Mouse (Mus musculus) megakaryocyte, embryonic 14.5 days (primary cell): ENCODE measurements around the gene Adipoq. TPM values are rescaled to one million over a fixed set of nuclear protein-coding genes. Genes with fewer than 3 reads are reported as not detected.

Source experiments
- H3K27me3 ChIP-seq: replicated peaks from 2 replicates; pipeline ENCODE3; 2012; ENCODE audit warnings: inconsistent platforms
- H3K36me3 ChIP-seq: replicated peaks from 2 replicates; pipeline ENCODE3; 2012; ENCODE audit warnings: low read length, inconsistent platforms, mixed read lengths
- H3K4me1 ChIP-seq: 2 replicates; pipeline ENCODE4 v1.6.1; 2012; ENCODE audit warnings: inconsistent platforms
- H3K4me3 ChIP-seq: replicated peaks from 2 replicates; pipeline ENCODE3; 2012; ENCODE audit warnings: moderate library complexity, mild to moderate bottlenecking, inconsistent platforms
- H3K9me3 ChIP-seq: 2 replicates; pipeline ENCODE4 v1.6.1; 2012; ENCODE audit warnings: inconsistent platforms
- FLI1 ChIP-seq: IDR thresholded peaks from 2 replicates; pipeline ENCODE4 v1.6.1; 2012; ENCODE audit warnings: low read length, inconsistent platforms, mixed read lengths
- GATA1 ChIP-seq: IDR thresholded peaks from 3 replicates; pipeline ENCODE4 v1.6.1; 2012; ENCODE audit warnings: mixed read lengths, low read length, inconsistent platforms, borderline replicate concordance
- polyA plus RNA-seq: library from polyadenylated mRNA; stranded (reverse); fragments of >175 nt; gene quantifications from 2 replicates; pipeline ENCODE4 v1.2.3, GENCODE M21; 2012; ENCODE audit warnings: low replicate concordance; ENCODE audit not compliant: insufficient read depth

The Adipoq gene
- polyA plus RNA-seq, 1 experiment = not detected

- H3K4me3 ChIP-seq = no peak overlapping the region
- H3K36me3 ChIP-seq = no peaks in the 10 kb centered on the region
- TF ChIP-seq GATA1 = no peak
- TF ChIP-seq FLI1 = no peak
- H3K9me3 ChIP-seq = 0 out of 2 replicates have a peak, but pooled peaks cover 2% of the 10 kb centered on the region
- peaks cover 40% of the 10 kb centered on the region for H3K27me3 ChIP-seq
- peaks cover 19% of the 10 kb centered on the region for H3K4me1 ChIP-seq
Observed at GRCm38 (mm10) chr16:23158292-23158691, 12.0 kb downstream of the Adipoq start.

GRCm38 (mm10) chr16:23158957-23159356 is 12.6 kb downstream of the Adipoq start:
- no peak overlapping the region for H3K4me3 ChIP-seq
- H3K4me1 ChIP-seq = peaks cover 19% of the 10 kb centered on the region
- peaks cover 42% of the 10 kb centered on the region for H3K27me3 ChIP-seq
- 0 out of 2 replicates have a peak, but pooled peaks cover 2% of the 10 kb centered on the region for H3K9me3 ChIP-seq
- no peaks in the 10 kb centered on the region for H3K36me3 ChIP-seq
- TF ChIP-seq FLI1 = no peak
- no peak for TF ChIP-seq GATA1

GRCm38 (mm10) chr16:23159749-23160148 is 13.4 kb downstream of the Adipoq start:
- Histone ChIP-seq H3K36me3 (no peaks in the 10 kb centered on the region), H3K4me1 (peaks cover 19% of the 10 kb centered on the region), H3K9me3 (0 out of 2 replicates have a peak, but pooled peaks cover 2% of the 10 kb centered on the region), H3K27me3 (peaks cover 45% of the 10 kb centered on the region), H3K4me3 (no peak overlapping the region)
- TF ChIP-seq GATA1 = no peak
- no peak for TF ChIP-seq FLI1

GRCm38 (mm10) chr16:23162116-23162515 is 15.8 kb downstream of the Adipoq start:
- Histone ChIP-seq H3K27me3 (peaks cover 32% of the 10 kb centered on the region), H3K9me3 (0 out of 2 replicates have a peak, but pooled peaks cover 2% of the 10 kb centered on the region), H3K4me3 (no peak overlapping the region), H3K36me3 (no peaks in the 10 kb centered on the region), H3K4me1 (peaks cover 20% of the 10 kb centered on the region)
- no peak for TF ChIP-seq GATA1
- no peak for TF ChIP-seq FLI1

GRCm38 (mm10) chr16:23164443-23164842 is 18.1 kb downstream of the Adipoq start:
- peaks cover 17% of the 10 kb centered on the region for H3K4me1 ChIP-seq
- TF ChIP-seq GATA1 (no peak), FLI1 (no peak)
- no peak overlapping the region for H3K4me3 ChIP-seq
- H3K27me3 ChIP-seq = peaks cover 16% of the 10 kb centered on the region
- no peaks in the 10 kb centered on the region for H3K9me3 ChIP-seq
- H3K36me3 ChIP-seq = no peaks in the 10 kb centered on the region

GRCm38 (mm10) chr16:23165441-23165840 is 19.1 kb downstream of the Adipoq start:
- H3K9me3 ChIP-seq = peaks cover 4% of the 10 kb centered on the region; the same call in 1 of the 2 replicates
- no peaks in the 10 kb centered on the region for H3K36me3 ChIP-seq
- no peak for TF ChIP-seq FLI1
- no peak for TF ChIP-seq GATA1
- peaks cover 19% of the 10 kb centered on the region for H3K27me3 ChIP-seq
- no peak overlapping the region for H3K4me3 ChIP-seq
- peaks cover 10% of the 10 kb centered on the region for H3K4me1 ChIP-seq

- Histone ChIP-seq H3K36me3 (no peaks in the 10 kb centered on the region), H3K9me3 (peaks cover 9% of the 10 kb centered on the region), H3K4me3 (no peak overlapping the region), H3K4me1 (peaks cover 7% of the 10 kb centered on the region), H3K27me3 (peaks cover 18% of the 10 kb centered on the region)
- TF ChIP-seq FLI1 = no peak
- no peak for TF ChIP-seq GATA1
Observed at GRCm38 (mm10) chr16:23166646-23167045, 20.3 kb downstream of the Adipoq start.

GRCm38 (mm10) chr16:23167079-23167478 is 20.7 kb downstream of the Adipoq start:
- TF ChIP-seq FLI1 (no peak), GATA1 (no peak)

GRCm38 (mm10) chr16:23170813-23171212 is 24.5 kb downstream of the Adipoq start:
- Histone ChIP-seq H3K4me3 (no peak overlapping the region), H3K4me1 (peaks cover 14% of the 10 kb centered on the region), H3K9me3 (peaks cover 23% of the 10 kb centered on the region), H3K27me3 (peaks cover 8% of the 10 kb centered on the region), H3K36me3 (no peaks in the 10 kb centered on the region)
- TF ChIP-seq FLI1 (no peak), GATA1 (no peak)

More at GRCm38 (mm10) chr16:23167079-23167478, 20.7 kb downstream of the Adipoq start:
- H3K4me1 ChIP-seq = peaks cover 4% of the 10 kb centered on the region; the same call in 1 of the 2 replicates
- no peak overlapping the region for H3K4me3 ChIP-seq
- H3K27me3 ChIP-seq = peaks cover 16% of the 10 kb centered on the region
- H3K9me3 ChIP-seq = peaks cover 10% of the 10 kb centered on the region
- H3K36me3 ChIP-seq = no peaks in the 10 kb centered on the region

- peaks cover 23% of the 10 kb centered on the region for H3K9me3 ChIP-seq
- H3K4me1 ChIP-seq = peaks cover 20% of the 10 kb centered on the region
- H3K27me3 ChIP-seq = peaks cover 17% of the 10 kb centered on the region
- no peaks in the 10 kb centered on the region for H3K36me3 ChIP-seq
- no peak for TF ChIP-seq FLI1
- TF ChIP-seq GATA1 = no peak
- H3K4me3 ChIP-seq = no peak overlapping the region
Observed at GRCm38 (mm10) chr16:23173904-23174303, 27.6 kb downstream of the Adipoq start.

- TF ChIP-seq FLI1 (no peak), GATA1 (no peak)
- Histone ChIP-seq H3K4me1 (peaks cover 20% of the 10 kb centered on the region), H3K4me3 (no peak overlapping the region), H3K36me3 (no peaks in the 10 kb centered on the region), H3K9me3 (peaks cover 23% of the 10 kb centered on the region), H3K27me3 (peaks cover 21% of the 10 kb centered on the region)
Observed at GRCm38 (mm10) chr16:23174855-23175254, 28.5 kb downstream of the Adipoq start.
